Mouse (Mus musculus) testis, adult 2 months (tissue): ENCODE results near the gene Tnrc6b.
A peak's percentile ranks its signal among the peaks of the same experiment; 100 is the strongest.

ENCODE experiments used
- CTCF ChIP-seq: fragments of 200-500 bp; IDR thresholded peaks from 2 replicates; pipeline ENCODE4 v1.5.1; 2012; ENCODE audit warnings: low read depth, mild to moderate bottlenecking, inconsistent platforms, low read length, moderate library complexity; ENCODE audit not compliant: control insufficient read depth, insufficient read depth, insufficient replicate concordance
- POLR2A ChIP-seq: fragments of 200-500 bp; IDR thresholded peaks from 2 replicates; pipeline ENCODE4 v1.6.1; 2012; ENCODE audit warnings: low read depth, mild to moderate bottlenecking, inconsistent platforms, low read length, moderate library complexity; ENCODE audit not compliant: control insufficient read depth

- peak; percentile 89 for TF ChIP-seq CTCF
- TF ChIP-seq POLR2A, result peak; percentile 47; the same call in 1 of the 2 replicates
Measured at GRCm38 (mm10) chr15:80705828-80706549, 5.1 kb upstream of the Tnrc6b start.
